Mouse (Mus musculus): ENCODE results near the gene Mob4.

DNA sequence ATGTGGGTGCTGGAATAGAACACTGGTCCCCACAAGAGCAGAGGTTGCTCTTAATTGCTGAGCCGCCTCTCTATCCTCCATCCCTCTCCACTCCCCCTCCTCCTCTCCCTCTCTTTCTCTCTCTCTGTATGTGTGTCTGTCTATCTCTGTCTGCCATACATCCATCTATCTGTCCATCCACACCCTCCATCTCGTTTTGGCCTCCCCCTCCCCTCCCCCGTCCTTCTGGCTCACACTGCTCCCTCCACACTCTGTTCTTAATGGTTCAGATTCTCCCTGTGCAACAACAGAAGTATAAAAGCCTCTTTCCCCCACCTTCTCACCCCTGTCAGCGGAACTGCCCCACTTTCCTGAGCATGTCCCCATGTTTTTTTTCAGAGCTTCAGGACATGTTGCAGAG, 36.5 kb downstream of the Mob4 start:
- no peak for TF ChIP-seq CTCF (IDR thresholded peaks at IDR 0.05; ENCODE audit: borderline replicate concordance, insufficient read depth, low read depth, low read length)
- no peak for TF ChIP-seq POLR2A (IDR thresholded peaks at IDR 0.05; ENCODE audit: borderline replicate concordance, insufficient read depth, low read length)
